Mouse (Mus musculus): ENCODE data around the gene Myadm.

- TF ChIP-seq TAL1 (IDR thresholded peaks at IDR 0.05; ENCODE audit: low read length) (no peak), GATA1 (IDR thresholded peaks at IDR 0.05; ENCODE audit: low read length) (no peak)
These were observed at the start of gene Myadm, which contains the start of gene Prkcg for GRCm38 (mm10) chr7:3288976-3289970.
